Mouse (Mus musculus): ENCODE data around the gene Cdca3. TPM values are rescaled to one million over a fixed set of nuclear protein-coding genes. Genes with fewer than 3 reads are reported as not detected.

The Cdca3 gene
- polyA plus RNA-seq, 1 experiment = 1.4 TPM

GRCm38 (mm10) chr6:124840241-124841167 is 11.2 kb downstream of the Cdca3 start, which contains the start of gene Gnb3:
TSS of gene Gnb3 (minus strand) at chr6:124840275.
- no peak within 1 kb of the TSS for H3K27ac ChIP-seq (ENCODE audit: insufficient read depth, low read length)
- DNase-seq = no peak
- no peak for TF ChIP-seq CTCF (IDR thresholded peaks at IDR 0.05; ENCODE audit: borderline replicate concordance, insufficient read depth, low read depth, low read length)
- TF ChIP-seq POLR2A (IDR thresholded peaks at IDR 0.05; ENCODE audit: borderline replicate concordance, insufficient read depth, low read length) = no peak
- 25% methylated on average over 14 of the region's 15 CpGs for WGBS
- no peak within 1 kb of the TSS for H3K4me3 ChIP-seq (replicated peaks; ENCODE audit: insufficient read depth, low read depth, low read length)
- peaks cover 6% of the 10 kb centered on the region for H3K4me1 ChIP-seq (ENCODE audit: control insufficient read depth, insufficient read depth, low read length)
- no peaks in the 10 kb centered on the region for H3K27me3 ChIP-seq (ENCODE audit: control insufficient read depth, insufficient read depth, low read length)

GRCm38 (mm10) chr6:124847305-124847704 is 18.0 kb downstream of the Cdca3 start:
- Histone ChIP-seq H3K27ac (ENCODE audit: insufficient read depth, low read length) (no peak overlapping the region; the same call in 1 of the 2 replicates), H3K4me3 (replicated peaks; ENCODE audit: insufficient read depth, low read depth, low read length) (no peak overlapping the region), H3K27me3 (ENCODE audit: control insufficient read depth, insufficient read depth, low read length) (no peaks in the 10 kb centered on the region), H3K4me1 (ENCODE audit: control insufficient read depth, insufficient read depth, low read length) (no peaks in the 10 kb centered on the region; the same call in 1 of the 2 replicates)
- TF ChIP-seq POLR2A (IDR thresholded peaks at IDR 0.05; ENCODE audit: borderline replicate concordance, insufficient read depth, low read length) (no peak), CTCF (IDR thresholded peaks at IDR 0.05; ENCODE audit: borderline replicate concordance, insufficient read depth, low read depth, low read length) (peak; percentile 90)
- 2% methylated on average over 9 of the region's 9 CpGs for WGBS
- DNase-seq = peak; percentile 91 to 95

GRCm38 (mm10) chr6:124850535-124850934 is 21.2 kb downstream of the Cdca3 start:
- DNase-seq = no peak
- H3K27me3 ChIP-seq (ENCODE audit: control insufficient read depth, insufficient read depth, low read length) = no peaks in the 10 kb centered on the region
- H3K27ac ChIP-seq (ENCODE audit: insufficient read depth, low read length) = no peak overlapping the region
- H3K4me1 ChIP-seq (ENCODE audit: control insufficient read depth, insufficient read depth, low read length) = no peaks in the 10 kb centered on the region; the same call in 1 of the 2 replicates
- TF ChIP-seq POLR2A (IDR thresholded peaks at IDR 0.05; ENCODE audit: borderline replicate concordance, insufficient read depth, low read length) = no peak
- no peak for TF ChIP-seq CTCF (IDR thresholded peaks at IDR 0.05; ENCODE audit: borderline replicate concordance, insufficient read depth, low read depth, low read length)
- 74% methylated on average over 8 of the region's 8 CpGs for WGBS
- no peak overlapping the region for H3K4me3 ChIP-seq (replicated peaks; ENCODE audit: insufficient read depth, low read depth, low read length)

GRCm38 (mm10) chr6:124854647-124855046 is 25.3 kb downstream of the Cdca3 start:
- H3K27me3 ChIP-seq (ENCODE audit: control insufficient read depth, insufficient read depth, low read length) = no peaks in the 10 kb centered on the region
- no peak overlapping the region for H3K27ac ChIP-seq (ENCODE audit: insufficient read depth, low read length)
- no peak overlapping the region for H3K4me3 ChIP-seq (replicated peaks; ENCODE audit: insufficient read depth, low read depth, low read length)
- WGBS = 67% methylated on average over 12 of the region's 12 CpGs
- no peak for DNase-seq
- peaks cover 10% of the 10 kb centered on the region; the same call in 1 of the 2 replicates for H3K4me1 ChIP-seq (ENCODE audit: control insufficient read depth, insufficient read depth, low read length)
- no peak for TF ChIP-seq CTCF (IDR thresholded peaks at IDR 0.05; ENCODE audit: borderline replicate concordance, insufficient read depth, low read depth, low read length)
- no peak for TF ChIP-seq POLR2A (IDR thresholded peaks at IDR 0.05; ENCODE audit: borderline replicate concordance, insufficient read depth, low read length)

GRCm38 (mm10) chr6:124856321-124856720 is 27.0 kb downstream of the Cdca3 start:
- TF ChIP-seq POLR2A (IDR thresholded peaks at IDR 0.05; ENCODE audit: borderline replicate concordance, insufficient read depth, low read length) = no peak
- TF ChIP-seq CTCF (IDR thresholded peaks at IDR 0.05; ENCODE audit: borderline replicate concordance, insufficient read depth, low read depth, low read length) = no peak
- DNase-seq = peak; percentile 49
- Histone ChIP-seq H3K4me1 (ENCODE audit: control insufficient read depth, insufficient read depth, low read length) (peaks cover 23% of the 10 kb centered on the region), H3K27ac (ENCODE audit: insufficient read depth, low read length) (peak overlapping the region; percentile 36; the same call in 1 of the 2 replicates), H3K4me3 (replicated peaks; ENCODE audit: insufficient read depth, low read depth, low read length) (peak overlapping the region; percentile 88), H3K27me3 (ENCODE audit: control insufficient read depth, insufficient read depth, low read length) (no peaks in the 10 kb centered on the region)
- 9% methylated on average over 14 of the region's 14 CpGs for WGBS

- Histone ChIP-seq H3K27me3 (ENCODE audit: control insufficient read depth, insufficient read depth, low read length) (no peaks in the 10 kb centered on the region), H3K27ac (ENCODE audit: insufficient read depth, low read length) (peak within 1 kb of the TSS; percentile 96), H3K4me1 (ENCODE audit: control insufficient read depth, insufficient read depth, low read length) (peaks cover 24% of the 10 kb centered on the region), H3K4me3 (replicated peaks; ENCODE audit: insufficient read depth, low read depth, low read length) (peak within 1 kb of the TSS; percentile 88)
- peak; percentile 92 to 93 for DNase-seq
- TF ChIP-seq POLR2A (IDR thresholded peaks at IDR 0.05; ENCODE audit: borderline replicate concordance, insufficient read depth, low read length) = peak; percentile 66; the same call in 1 of the 2 replicates
- peak; percentile 74 for TF ChIP-seq CTCF (IDR thresholded peaks at IDR 0.05; ENCODE audit: borderline replicate concordance, insufficient read depth, low read depth, low read length)
- WGBS = under 1% methylated on average over 86 of the region's 86 CpGs
These were observed 27.8 kb downstream of the Cdca3 start, which contains the start of gene P3h3 for GRCm38 (mm10) chr6:124856916-124857839. TSS of gene P3h3 (minus strand) at chr6:124857752.

GRCm38 (mm10) chr6:124857840-124858530 is 28.6 kb downstream of the Cdca3 start:
- Histone ChIP-seq H3K4me1 (ENCODE audit: control insufficient read depth, insufficient read depth, low read length) (peaks cover 24% of the 10 kb centered on the region), H3K27ac (ENCODE audit: insufficient read depth, low read length) (peak overlapping the region; percentile 53; the same call in 1 of the 2 replicates), H3K27me3 (ENCODE audit: control insufficient read depth, insufficient read depth, low read length) (no peaks in the 10 kb centered on the region), H3K4me3 (replicated peaks; ENCODE audit: insufficient read depth, low read depth, low read length) (peak overlapping the region; percentile 88)
- no peak for DNase-seq
- WGBS = 19% methylated on average over 26 of the region's 26 CpGs
- TF ChIP-seq POLR2A (IDR thresholded peaks at IDR 0.05; ENCODE audit: borderline replicate concordance, insufficient read depth, low read length) = peak; percentile 14; the same call in 1 of the 2 replicates
- TF ChIP-seq CTCF (IDR thresholded peaks at IDR 0.05; ENCODE audit: borderline replicate concordance, insufficient read depth, low read depth, low read length) = no peak; the same call in 1 of the 2 replicates

Measured in cerebellum, adult 2 months (tissue).